Mouse (Mus musculus) CD4-positive naive resting alpha-beta T cell, adult 76 days (primary cell): ENCODE results near the gene Esd. TPM values are rescaled to one million over a fixed set of nuclear protein-coding genes. Genes with fewer than 3 reads are reported as not detected.

ENCODE experiments used
- total RNA-seq: library from RNA; stranded (reverse); gene quantifications from one replicate; pipeline ENCODE4 v1.2.4, GENCODE M21; 2023

The Esd gene
- total RNA-seq, result 62.8 TPM

GRCm38 (mm10) chr14:74732079-74732783, at the start of gene Esd:
TSS of gene Esd (plus strand) at chr14:74732297.

Other genes starting within 250 kb of the Esd start
- 0.15 TPM for gene Htr2a, start 91.5 kb upstream of the Esd start, total RNA-seq
- gene Lrch1, start 215.6 kb downstream of the Esd start, total RNA-seq, result 108 TPM